Mouse (Mus musculus) limb, embryonic 12.5 days (tissue): ENCODE data around the gene Wls. TPM values are rescaled to one million over a fixed set of nuclear protein-coding genes. Genes with fewer than 3 reads are reported as not detected.

Experiments used
- ATAC-seq: fragments of 200-750 bp; cut with Nextera tagmentation; 2 replicates; pipeline ENCODE4 v1.8.0; 2017; ENCODE audit warnings: low read depth, moderate TSS enrichment; ENCODE audit not compliant: insufficient number of reproducible peaks, insufficient read depth, low FRiP score, low TSS enrichment
- H3K27ac ChIP-seq: fragments of 300-500 bp; sonication (generic); 2 replicates; pipeline ENCODE4 v1.5.1; 2016; ENCODE audit warnings: mild to moderate bottlenecking, moderate library complexity
- H3K27me3 ChIP-seq: fragments of 300-500 bp; sonication (generic); 2 replicates; pipeline ENCODE4 v1.6.1; 2016; ENCODE audit warnings: mild to moderate bottlenecking, moderate library complexity
- H3K36me3 ChIP-seq: fragments of 300-500 bp; sonication (generic); 2 replicates; pipeline ENCODE4 v1.6.1; 2016; ENCODE audit warnings: mild to moderate bottlenecking, moderate library complexity
- H3K4me1 ChIP-seq: fragments of 300-500 bp; sonication (generic); replicated peaks from 2 replicates; pipeline ENCODE4 v1.6.1; 2016
- H3K4me2 ChIP-seq: fragments of 300-500 bp; sonication (generic); 2 replicates; pipeline ENCODE4 v1.6.1; 2016; ENCODE audit warnings: mild to moderate bottlenecking, moderate library complexity
- H3K4me3 ChIP-seq: fragments of 300-500 bp; sonication (generic); replicated peaks from 2 replicates; pipeline ENCODE4 v1.5.1; 2016; ENCODE audit warnings: mild to moderate bottlenecking
- H3K9ac ChIP-seq: fragments of 300-500 bp; sonication (generic); replicated peaks from 2 replicates; pipeline ENCODE4 v1.6.1; 2016; ENCODE audit warnings: mild to moderate bottlenecking, moderate library complexity
- H3K9me3 ChIP-seq: fragments of 300-500 bp; sonication (generic); 2 replicates; pipeline ENCODE4 v1.6.1; 2016; ENCODE audit warnings: mild to moderate bottlenecking, moderate library complexity
- WGBS: fragments of 180-500 bp; shearing (Covaris S2); methylation state at CpG from one replicate; pipeline ENCODE4 v1.1.7; 2016; 5-methylcytosine and 5-hydroxymethylcytosine counted together
- polyA plus RNA-seq: library from polyadenylated mRNA; unstranded; fragments of >200 nt; fragmentation: Nextera tagmentation; extraction: Ambion mirVana; gene quantifications from 2 replicates; pipeline ENCODE4 v1.2.1, GENCODE M21; 2016

Gene Wls
- polyA plus RNA-seq, 1 experiment from 2014 or later = 166 TPM

- ATAC-seq = no peak
- no peaks in the 10 kb centered on the region; the same call in 1 of the 2 replicates for H3K4me1 ChIP-seq
- peaks cover 44% of the 10 kb centered on the region for H3K36me3 ChIP-seq
- no peak overlapping the region for H3K9ac ChIP-seq
- WGBS = 86% methylated on average over 2 of the region's 2 CpGs
- no peak overlapping the region for H3K4me3 ChIP-seq
- H3K27me3 ChIP-seq = no peaks in the 10 kb centered on the region
- H3K27ac ChIP-seq = no peak overlapping the region
- no peaks in the 10 kb centered on the region for H3K9me3 ChIP-seq
- no peak overlapping the region for H3K4me2 ChIP-seq
Observed at GRCm38 (mm10) chr3:159917328-159918090, 78.0 kb downstream of the Wls start.

Other genes with a start within 250 kb of the Wls start
- gene Rpe65, start 240.5 kb upstream of the Wls start, polyA plus RNA-seq = not detected in 2 replicates